Mouse (Mus musculus) left cerebral cortex, adult 8-10 months (tissue): Measurements from ENCODE around the gene Ccdc61. TPM values are rescaled to one million over a fixed set of nuclear protein-coding genes. Genes with fewer than 3 reads are reported as not detected.

ENCODE experiments used
- DNase-seq, 2 experiments: peaks; one replicate each; pipeline ENCODE4 v3.0.0; 2022; ENCODE audit warnings: low spot score in 2 of 2
- total RNA-seq, 4 experiments: library from RNA; stranded (reverse); gene quantifications; 2 replicates each; pipeline ENCODE4 v1.2.4; 2022

The Ccdc61 gene
- 10 to 100 TPM; 11.5 to 12.8 (median 12.2) TPM for total RNA-seq

DNA sequence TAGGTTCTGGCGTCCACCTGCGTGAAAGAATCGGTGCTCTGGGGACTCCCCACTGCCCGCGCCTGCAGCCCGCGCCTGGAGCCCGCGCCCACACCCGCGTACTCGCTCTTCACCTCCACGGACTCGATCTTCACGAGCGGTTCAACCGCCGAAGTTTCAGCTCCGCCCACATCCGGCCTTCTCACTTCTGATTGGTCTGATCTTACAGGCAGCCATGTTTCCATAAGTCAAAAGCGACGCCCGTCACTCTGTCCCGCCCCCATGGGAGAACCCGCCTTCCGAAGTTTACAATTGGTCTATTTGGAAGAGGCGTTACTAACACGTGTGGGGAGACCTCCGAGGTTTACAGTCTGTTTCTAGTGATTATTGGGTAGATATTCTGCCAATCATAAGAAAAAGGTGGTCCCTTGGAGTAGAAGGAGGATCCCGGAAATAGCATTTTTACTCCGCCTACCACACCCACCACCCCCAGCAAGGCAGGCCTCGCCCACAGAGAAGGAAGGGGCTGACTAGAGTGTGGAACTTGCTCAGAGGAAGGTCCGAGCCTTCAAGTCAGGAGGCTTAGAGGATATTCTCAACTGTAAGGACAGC lies at the start of gene Ccdc61:
Gene Ccdc61 (minus strand): TSS at position 175 of the 591 bp plus-strand sequence.
- DNase-seq, result peak; percentile 95 to 97

- no peak for DNase-seq
These were observed 49.2 kb upstream of the Ccdc61 start for GRCm38 (mm10) chr7:18959446-18959845.

- DNase-seq, result no peak
These were observed 48.2 kb upstream of the Ccdc61 start for GRCm38 (mm10) chr7:18958384-18958766.

GRCm38 (mm10) chr7:18957569-18958383 lies 47.6 kb upstream of the Ccdc61 start:
- DNase-seq, result peak in 1 of 2 experiments; percentile 77

DNA sequence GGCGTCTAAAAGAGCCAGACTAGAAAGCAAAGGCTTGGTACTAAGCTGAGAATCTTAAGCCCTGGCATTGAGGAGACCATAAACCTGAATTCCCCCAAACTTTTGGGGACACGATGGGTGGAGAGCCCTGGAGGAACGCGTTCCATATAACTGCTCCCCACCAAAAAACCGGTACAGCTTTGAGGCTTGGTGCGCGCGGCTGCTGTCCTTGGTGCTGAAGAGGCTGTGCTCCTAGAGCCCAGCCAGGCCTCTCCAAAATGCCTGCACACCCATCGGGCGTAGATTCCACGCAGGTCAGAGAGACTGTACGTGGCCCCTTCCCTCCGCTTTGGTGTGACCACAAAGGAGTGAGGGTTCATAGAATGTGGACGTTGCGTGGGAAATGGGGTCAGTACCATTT lies 41.2 kb upstream of the Ccdc61 start:
- no peak for DNase-seq

DNA sequence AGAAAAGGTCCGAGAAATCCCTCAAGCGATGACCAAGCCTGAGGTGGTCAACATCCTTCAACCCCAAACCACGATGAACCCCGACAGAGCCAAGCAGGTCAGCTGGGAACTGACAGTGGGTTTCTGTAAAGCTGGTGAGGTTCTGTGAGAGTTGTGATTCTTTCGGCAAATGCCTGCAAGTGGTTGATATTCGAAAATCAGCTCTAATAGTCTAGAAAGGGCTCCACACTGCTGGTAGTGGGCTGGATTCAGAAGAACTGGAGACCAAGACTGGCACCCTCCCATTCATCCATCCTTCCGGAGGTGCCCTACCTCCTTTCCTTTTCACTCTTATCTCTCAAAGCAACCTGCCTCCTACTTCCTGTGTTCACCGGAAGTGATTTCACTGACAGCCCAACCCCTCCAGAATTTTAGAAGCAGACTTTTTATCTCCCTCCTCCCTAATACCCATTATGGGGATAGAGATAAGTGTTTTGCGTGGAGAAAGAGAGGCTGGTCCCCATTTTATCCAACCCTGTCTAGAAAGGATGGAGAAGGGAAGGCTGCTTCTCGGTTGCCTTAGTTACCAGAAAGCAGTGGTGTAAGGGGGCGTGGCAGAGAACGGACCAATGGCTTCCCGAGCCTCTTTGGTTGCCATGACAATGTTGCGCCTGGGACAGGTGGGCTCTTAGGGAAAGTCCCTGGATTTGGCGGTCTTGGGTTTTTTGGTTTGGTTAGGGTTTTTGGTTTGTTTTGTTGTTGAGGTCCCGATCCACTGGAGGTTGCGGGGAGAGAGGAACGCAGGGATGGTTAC lies 40.5 kb upstream of the Ccdc61 start:
- no peak for DNase-seq

DNA sequence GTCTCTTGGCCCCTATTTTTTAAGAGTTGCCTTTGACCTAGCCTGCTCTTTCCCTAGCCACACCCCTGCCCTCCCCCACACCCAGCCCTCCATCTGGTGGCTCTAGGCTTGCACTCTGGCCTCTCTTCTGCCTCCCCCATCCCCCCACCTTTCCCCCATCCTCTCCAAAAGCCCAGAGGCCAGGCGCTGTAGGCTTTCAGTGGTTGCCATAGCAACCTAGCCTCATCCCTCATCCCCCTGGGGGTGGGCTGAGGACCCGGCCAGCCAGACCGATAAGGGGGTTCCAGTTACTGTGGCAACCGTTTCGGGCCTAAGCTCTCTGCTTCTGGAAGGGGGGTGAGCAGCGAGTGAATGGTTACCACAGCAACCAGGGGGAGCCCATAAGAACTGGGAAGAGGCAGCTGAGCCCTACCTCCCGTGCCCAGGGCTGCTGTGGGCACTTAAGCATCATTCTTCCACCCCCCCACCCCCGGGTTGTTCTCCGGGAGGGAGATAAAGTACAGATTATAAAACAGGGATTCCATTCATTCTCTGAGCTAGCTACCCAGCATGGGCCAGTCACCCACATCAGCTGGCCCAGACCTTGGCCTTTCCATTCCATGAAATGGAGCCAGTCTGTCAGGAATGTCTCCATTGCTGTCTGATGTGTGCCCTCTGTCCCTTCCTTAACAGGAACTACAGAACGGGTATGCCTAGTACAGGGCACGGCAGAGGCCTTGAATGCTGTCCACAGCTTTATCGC lies 39.7 kb upstream of the Ccdc61 start:
- no peak for DNase-seq

DNA sequence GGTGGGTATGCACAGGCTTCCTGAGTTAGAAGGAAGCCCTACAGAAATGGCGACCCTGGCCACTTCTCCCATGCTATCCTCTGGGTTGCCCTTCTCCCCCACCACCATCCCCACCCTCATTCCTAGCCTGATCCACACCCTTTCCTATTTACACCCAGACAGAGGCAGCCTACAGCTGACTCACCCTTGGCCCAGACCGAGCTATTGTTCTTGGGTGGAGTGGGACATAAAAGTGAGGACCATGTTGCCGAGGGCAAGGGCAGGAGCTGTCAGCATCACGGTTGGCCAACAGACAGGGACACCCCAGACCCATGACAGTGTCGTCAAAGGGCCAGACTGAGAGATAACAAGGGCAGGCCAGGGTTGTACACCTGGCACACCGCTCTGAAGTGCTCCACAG lies 37.9 kb upstream of the Ccdc61 start:
- DNase-seq, result no peak

DNA sequence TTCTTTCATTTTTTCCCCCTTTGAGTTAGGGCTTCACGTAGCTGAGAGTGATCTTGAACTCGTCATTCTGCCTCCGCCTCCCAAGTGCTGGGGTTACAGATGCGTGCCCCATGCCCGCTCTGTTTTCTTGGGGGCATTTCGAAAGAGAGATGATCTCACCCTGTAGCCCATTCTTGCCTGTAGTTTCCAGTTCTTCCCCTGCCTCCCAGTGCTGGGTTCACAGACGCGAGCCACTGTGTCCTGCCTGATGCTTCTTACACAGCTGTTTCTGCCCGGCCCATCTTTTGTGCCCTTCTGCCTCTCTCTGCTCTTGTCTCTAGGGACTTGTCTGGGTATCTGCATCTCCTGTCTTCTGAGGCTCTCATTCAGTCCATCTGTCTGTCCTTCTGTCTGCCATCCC lies 32.6 kb upstream of the Ccdc61 start:
- DNase-seq, result no peak

- DNase-seq, result peak in 1 of 2 experiments; percentile 77
These were observed 32.2 kb upstream of the Ccdc61 start for GRCm38 (mm10) chr7:18942376-18942775.

GRCm38 (mm10) chr7:18927759-18928158 lies 17.5 kb upstream of the Ccdc61 start:
- no peak for DNase-seq

- no peak for DNase-seq
These were observed 16.7 kb upstream of the Ccdc61 start for GRCm38 (mm10) chr7:18926911-18927310.

- peak in 1 of 2 experiments; percentile 58 for DNase-seq
These were observed 16.0 kb upstream of the Ccdc61 start for GRCm38 (mm10) chr7:18926041-18926790.

DNA sequence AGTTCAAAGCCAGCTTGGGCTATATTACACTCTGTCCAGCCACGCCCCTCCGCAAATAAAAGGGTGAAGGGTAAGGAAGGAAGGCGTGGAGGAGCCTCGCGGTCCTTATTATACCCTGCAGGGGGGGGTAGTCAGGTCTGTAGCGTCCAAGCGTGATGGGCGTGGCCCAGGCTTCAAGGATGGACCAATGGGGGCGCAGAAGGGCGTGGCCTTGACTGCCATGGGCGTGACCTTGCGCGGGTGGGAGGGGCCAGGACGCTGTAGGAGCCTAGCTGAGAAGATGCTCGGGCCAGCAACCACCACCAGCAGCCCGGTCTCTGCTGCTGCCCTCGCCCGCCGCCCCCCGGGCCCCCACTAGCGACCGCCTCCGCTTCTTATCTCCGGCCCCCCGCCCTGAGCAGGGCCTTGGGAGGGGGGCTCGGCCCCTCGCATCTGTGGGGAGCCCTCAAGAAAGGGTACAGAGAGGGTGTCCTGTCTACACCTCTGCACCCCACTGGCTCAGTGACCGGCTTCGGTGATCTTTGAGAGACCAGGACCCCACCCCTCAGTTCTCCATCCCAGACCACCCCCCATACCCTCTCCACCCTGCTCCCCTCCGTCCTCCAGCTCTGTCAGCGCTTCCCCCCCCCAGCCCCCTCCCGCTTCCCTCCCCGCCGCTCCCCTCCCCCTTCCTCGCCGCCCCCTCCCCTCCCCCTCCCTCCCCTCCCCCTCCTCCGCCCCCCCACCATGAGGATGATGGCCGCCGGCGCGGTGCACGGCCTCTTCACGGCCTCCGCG lies 15.1 kb upstream of the Ccdc61 start, which contains the start of gene Nova2:
Gene Nova2 (plus strand): TSS at position 727 of the 777 bp plus-strand sequence.
- DNase-seq, result peak; percentile 89 to 97

GRCm38 (mm10) chr7:18924321-18924720 lies 14.1 kb upstream of the Ccdc61 start:
- no peak for DNase-seq

GRCm38 (mm10) chr7:18923711-18924191 lies 13.5 kb upstream of the Ccdc61 start:
- peak in 1 of 2 experiments; percentile 57 for DNase-seq

GRCm38 (mm10) chr7:18923267-18923666 lies 13.1 kb upstream of the Ccdc61 start:
- DNase-seq, result peak; percentile 29 to 58

DNA sequence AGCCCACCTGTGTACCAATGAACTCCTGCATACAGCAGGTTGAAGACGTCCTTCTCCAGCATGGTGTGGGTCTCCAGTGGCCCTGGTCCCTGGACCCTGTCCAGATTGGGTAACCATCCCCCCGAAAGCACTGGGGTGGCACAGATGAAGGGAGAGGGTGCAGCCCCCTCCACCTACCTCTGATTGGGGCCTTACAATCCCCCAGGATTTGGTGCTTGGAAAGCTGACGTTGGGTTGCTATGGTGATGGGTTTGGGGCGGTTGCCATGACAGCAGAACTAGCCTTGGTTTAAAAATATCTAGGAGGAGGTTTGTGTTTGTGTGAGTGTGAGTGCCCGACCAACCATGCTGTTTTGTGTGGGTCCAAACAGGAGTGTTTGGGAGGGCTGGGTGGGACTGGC lies 12.6 kb upstream of the Ccdc61 start:
- DNase-seq, result peak; percentile 66 to 92

DNA sequence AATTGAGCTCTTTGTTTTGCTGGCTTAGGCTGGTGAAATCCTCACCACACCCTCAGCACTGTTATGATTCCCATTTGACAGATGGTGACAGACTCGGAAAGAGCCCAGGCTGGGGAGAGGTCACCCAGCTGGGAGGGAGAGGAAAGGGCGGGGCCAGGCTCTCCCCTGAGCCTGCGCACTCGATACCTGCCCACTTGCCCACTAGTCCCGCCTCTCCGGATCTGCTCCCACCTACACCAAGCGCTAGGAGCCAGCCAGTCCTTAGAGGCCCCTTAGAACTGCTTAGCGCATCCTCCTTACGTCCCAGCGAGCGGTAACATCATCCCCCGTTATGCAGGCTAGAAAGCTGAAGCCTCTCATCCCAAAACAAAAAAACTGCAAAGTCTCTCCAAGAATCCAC lies 10.9 kb upstream of the Ccdc61 start:
- peak; percentile 57 to 89 for DNase-seq

DNA sequence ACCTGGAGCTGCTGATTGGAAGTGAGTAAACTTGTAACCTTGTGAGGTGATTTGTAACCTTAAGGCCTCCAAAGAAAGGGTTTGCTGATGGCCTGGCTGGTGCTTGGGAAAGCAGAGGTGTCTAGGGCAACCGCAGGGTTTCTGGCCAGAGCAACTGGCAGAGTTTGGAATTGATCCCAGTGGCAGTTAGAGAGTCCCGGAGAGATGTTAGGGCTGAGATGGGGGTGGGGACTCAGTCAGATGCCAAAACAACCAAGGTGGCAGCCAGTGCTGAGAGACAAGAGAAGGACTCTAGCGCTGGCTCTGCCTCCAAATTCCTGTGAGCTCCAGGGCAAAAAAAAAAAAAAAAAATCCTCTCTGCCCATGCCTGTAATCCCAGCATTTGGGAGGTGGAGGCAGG lies 7.7 kb upstream of the Ccdc61 start:
- no peak for DNase-seq
